Mouse (Mus musculus) erythroblast, embryonic 14.5 days (primary cell): ENCODE measurements around the gene Irf3. TPM values are rescaled to one million over a fixed set of nuclear protein-coding genes. Genes with fewer than 3 reads are reported as not detected.

Experiments used
- H3K27me3 ChIP-seq: 2 replicates; pipeline ENCODE4 v1.6.1; 2012; ENCODE audit warnings: inconsistent platforms; ENCODE audit not compliant: control insufficient read depth
- H3K36me3 ChIP-seq: 2 replicates; pipeline ENCODE4 v1.6.1; 2012; ENCODE audit warnings: mild to moderate bottlenecking, inconsistent platforms; ENCODE audit not compliant: control insufficient read depth
- H3K4me1 ChIP-seq: 2 replicates; pipeline ENCODE4 v1.6.1; 2012; ENCODE audit warnings: inconsistent platforms; ENCODE audit not compliant: control insufficient read depth
- H3K4me3 ChIP-seq: replicated peaks from 2 replicates; pipeline ENCODE3; 2012; ENCODE audit warnings: moderate library complexity, mild to moderate bottlenecking, inconsistent platforms
- H3K9me3 ChIP-seq: 2 replicates; pipeline ENCODE4 v1.6.1; 2012; ENCODE audit warnings: low read length, inconsistent platforms, mixed read lengths; ENCODE audit not compliant: control insufficient read depth
- GATA1 ChIP-seq: IDR thresholded peaks from 2 replicates; pipeline ENCODE4 v1.6.1; 2012; ENCODE audit warnings: low read length, inconsistent platforms, mixed read lengths
- TAL1 ChIP-seq: IDR thresholded peaks from 3 replicates; pipeline ENCODE4 v1.6.1; 2012; ENCODE audit warnings: low read length, inconsistent platforms, mixed read lengths
- polyA plus RNA-seq: library from polyadenylated mRNA; stranded (reverse); fragments of >175 nt; gene quantifications from 2 replicates; pipeline ENCODE4 v1.2.3, GENCODE M21; 2012

The Irf3 gene
- polyA plus RNA-seq, 1 experiment = 10.6 TPM

DNA sequence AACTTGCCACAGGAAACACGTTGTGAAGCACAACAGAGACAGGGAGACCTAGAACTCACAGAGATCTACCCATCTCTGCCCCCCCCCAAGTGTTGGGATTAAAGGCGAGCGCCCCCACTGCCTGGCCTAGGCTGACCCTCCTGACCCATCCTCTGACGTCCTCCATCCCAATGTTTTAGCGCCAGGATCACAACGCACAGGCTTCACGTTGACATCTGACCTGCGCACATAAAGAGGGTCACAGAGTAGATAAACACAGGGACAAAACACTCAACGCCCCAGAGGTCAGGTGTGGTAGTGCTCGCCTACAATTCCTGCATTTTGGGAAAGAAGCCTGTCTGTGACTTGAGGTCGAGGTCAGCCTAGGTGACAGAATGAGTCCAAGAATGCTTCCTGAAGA lies 39.3 kb downstream of the Irf3 start:
- Histone ChIP-seq H3K4me3 (no peak overlapping the region), H3K27me3 (no peaks in the 10 kb centered on the region), H3K4me1 (peaks cover 2% of the 10 kb centered on the region), H3K9me3 (no peaks in the 10 kb centered on the region), H3K36me3 (peaks cover 79% of the 10 kb centered on the region)
- no peak for TF ChIP-seq TAL1
- TF ChIP-seq GATA1 = no peak

DNA sequence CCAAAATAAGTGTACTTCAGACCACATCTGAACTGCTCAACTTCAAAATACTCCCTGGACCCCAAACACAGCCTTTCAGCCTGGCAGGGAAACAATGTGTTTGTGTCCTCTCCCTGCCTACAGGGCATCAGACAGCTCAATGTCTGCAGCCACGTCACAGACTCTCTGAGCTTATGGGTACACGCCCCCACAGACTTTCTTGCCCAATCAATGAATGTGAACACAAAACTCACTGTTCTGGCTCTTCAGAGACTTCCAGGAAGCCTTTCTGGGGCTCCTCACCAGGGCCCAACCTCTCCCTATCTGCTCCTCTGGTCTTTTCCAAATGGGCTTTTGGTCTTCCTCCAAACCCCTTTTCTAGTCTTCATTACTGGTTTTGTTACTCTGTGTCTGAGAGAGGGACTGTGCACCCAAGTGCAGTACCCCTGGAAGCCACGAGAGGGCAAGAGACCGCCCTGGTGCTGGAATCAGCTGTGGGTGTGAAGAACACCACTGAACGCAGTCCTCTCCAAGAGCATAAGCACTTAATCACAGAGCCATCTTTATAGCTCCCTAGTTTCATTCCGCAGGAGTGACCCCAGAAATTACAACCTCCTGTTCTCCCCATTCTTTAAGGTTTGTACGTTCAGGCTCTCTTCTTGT lies 40.4 kb downstream of the Irf3 start:
- Histone ChIP-seq H3K4me3 (no peak overlapping the region), H3K4me1 (peaks cover 2% of the 10 kb centered on the region), H3K9me3 (no peaks in the 10 kb centered on the region), H3K36me3 (peaks cover 84% of the 10 kb centered on the region), H3K27me3 (no peaks in the 10 kb centered on the region)
- TF ChIP-seq GATA1 (no peak), TAL1 (no peak)

DNA sequence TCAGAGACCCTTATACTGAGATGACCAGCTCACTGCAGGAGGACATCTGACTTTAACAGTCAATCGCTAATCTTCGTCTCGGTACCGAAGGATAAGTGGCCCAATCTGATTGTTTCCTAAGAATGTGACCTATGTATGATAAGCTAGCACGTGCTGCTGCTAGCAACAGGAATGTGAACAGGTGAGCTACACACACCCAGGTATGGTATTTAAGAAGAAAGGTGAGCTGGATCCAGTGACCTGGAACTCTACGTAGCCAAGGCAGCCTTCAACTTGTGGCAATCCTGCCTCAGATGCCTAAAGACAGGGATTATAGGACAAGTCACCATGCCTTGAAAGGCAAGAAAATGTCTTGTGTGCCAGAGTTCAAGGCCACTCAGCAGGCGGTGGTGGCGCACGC lies 41.0 kb downstream of the Irf3 start:
- H3K9me3 ChIP-seq = no peaks in the 10 kb centered on the region
- TF ChIP-seq GATA1 (no peak), TAL1 (no peak)
- H3K27me3 ChIP-seq = no peaks in the 10 kb centered on the region
- H3K36me3 ChIP-seq = peaks cover 85% of the 10 kb centered on the region
- no peak overlapping the region for H3K4me3 ChIP-seq
- peaks cover 2% of the 10 kb centered on the region for H3K4me1 ChIP-seq

DNA sequence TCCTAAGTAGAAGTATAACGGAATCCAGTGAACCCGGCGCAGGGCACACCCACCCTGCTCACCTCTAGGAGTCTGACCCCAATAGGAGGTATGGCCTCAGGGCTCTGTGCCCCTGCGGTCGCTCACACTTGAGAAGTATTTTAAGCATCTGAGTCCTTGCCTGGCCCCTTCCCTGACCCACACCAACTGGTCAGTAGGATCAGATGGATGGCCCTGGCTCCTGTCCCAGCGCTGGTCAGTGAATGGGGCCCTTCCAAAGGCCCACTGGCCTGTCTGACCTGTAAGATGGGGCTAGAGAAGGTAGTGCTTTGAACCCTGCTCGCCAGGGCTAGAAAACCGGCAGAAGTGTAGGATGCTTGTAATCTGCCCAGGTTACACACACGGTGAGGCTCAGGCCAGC lies 43.4 kb downstream of the Irf3 start:
- Histone ChIP-seq H3K4me1 (peaks cover 2% of the 10 kb centered on the region), H3K27me3 (no peaks in the 10 kb centered on the region), H3K9me3 (no peaks in the 10 kb centered on the region), H3K36me3 (peaks cover 79% of the 10 kb centered on the region), H3K4me3 (no peak overlapping the region)
- TF ChIP-seq GATA1 (no peak), TAL1 (no peak)

DNA sequence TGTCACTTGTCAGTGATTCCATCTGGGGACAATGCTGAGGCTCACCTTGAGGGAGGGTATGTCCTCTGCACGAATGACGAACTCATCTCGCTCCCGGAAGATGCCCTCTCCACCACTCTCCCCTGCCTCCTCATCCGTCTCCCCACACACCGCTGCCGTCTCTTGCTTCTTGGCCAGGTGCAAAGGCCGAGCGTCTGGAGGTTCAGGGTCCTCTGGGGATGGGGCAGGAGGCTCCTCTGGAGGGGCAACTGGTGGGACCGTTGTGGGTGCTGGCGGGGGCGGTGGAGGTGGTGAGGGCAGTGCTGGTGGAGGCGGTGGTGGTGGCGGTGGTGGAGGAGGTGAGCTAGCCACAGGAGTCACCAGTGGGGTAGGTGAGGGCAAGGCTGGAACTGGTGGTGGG lies 45.9 kb downstream of the Irf3 start:
- Histone ChIP-seq H3K9me3 (no peaks in the 10 kb centered on the region), H3K4me1 (no peaks in the 10 kb centered on the region), H3K27me3 (no peaks in the 10 kb centered on the region), H3K36me3 (peaks cover 87% of the 10 kb centered on the region), H3K4me3 (no peak overlapping the region)
- no peak for TF ChIP-seq TAL1
- TF ChIP-seq GATA1 = no peak

DNA sequence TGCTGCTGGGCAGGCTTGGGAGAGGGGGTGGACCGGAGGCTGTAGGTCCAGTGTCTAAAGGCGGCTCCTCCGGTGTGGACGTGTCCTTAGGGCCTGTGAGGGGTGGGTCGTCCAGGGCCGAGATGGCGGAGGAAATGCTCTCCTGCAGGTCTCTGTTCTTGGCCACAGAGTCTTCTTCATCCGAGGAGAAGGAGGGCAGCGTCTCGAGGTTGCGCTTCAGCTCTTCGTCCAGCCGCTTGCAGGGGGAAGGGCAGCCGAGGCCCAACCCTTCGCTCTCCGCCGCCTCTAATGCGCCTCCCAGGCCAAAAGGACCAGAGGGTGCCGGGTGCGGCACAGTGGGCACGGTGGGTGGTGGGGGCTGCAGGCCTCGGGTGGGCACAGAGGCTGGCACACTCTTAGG lies 48.3 kb downstream of the Irf3 start:
- Histone ChIP-seq H3K36me3 (peaks cover 90% of the 10 kb centered on the region), H3K4me3 (no peak overlapping the region), H3K27me3 (no peaks in the 10 kb centered on the region), H3K4me1 (peaks cover under 1% of the 10 kb centered on the region), H3K9me3 (no peaks in the 10 kb centered on the region)
- TF ChIP-seq GATA1 (no peak), TAL1 (no peak)

DNA sequence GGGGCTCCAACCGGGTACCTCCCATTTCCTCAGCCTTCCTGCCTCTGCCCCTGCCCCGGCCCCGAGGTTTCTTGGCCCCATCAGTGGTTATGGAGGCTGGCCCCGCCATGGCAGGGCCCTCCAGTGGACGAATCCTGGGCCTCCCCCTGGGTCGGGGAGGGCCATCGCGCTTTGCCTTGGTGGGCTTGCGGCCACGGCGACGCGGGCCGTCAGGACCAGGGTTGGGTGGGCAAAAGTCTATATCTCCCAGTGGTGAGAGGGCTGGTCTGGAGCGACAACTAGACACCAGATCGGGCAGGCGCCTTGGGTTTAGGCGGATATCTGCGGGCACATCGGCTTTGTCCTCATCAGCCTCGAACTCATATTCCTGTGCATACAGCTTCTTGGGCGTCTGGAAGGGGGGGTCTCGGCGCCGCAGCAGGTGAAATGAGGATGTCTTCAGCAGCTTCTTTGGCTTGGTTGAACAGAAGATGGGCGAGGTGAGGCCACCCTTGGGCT lies 49.5 kb downstream of the Irf3 start:
- H3K36me3 ChIP-seq = peaks cover 79% of the 10 kb centered on the region
- no peak overlapping the region for H3K4me3 ChIP-seq
- H3K9me3 ChIP-seq = no peaks in the 10 kb centered on the region
- H3K4me1 ChIP-seq = peaks cover 13% of the 10 kb centered on the region
- H3K27me3 ChIP-seq = no peaks in the 10 kb centered on the region
- TF ChIP-seq TAL1 (no peak), GATA1 (no peak)

DNA sequence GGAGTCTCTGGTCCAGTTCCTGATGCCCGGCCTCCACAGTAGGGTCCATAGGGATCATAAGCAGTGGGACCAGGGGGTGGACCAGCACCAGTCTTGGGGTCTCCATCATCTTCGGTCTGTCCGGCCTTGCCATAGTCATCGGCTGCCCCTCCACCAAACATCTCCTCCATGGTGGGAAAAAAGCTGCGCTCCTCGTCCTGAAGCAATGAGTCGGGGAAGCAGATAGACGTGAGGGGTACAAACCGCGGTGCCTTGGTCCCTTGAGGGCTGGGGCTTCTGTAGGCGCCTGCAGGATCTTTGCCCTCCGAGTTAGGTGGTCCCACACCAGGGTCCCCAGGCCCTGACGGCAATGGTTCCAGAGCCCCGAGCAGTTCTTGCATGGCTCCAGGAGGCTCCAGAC lies 50.0 kb downstream of the Irf3 start:
- H3K27me3 ChIP-seq = no peaks in the 10 kb centered on the region
- peaks cover 18% of the 10 kb centered on the region for H3K4me1 ChIP-seq
- TF ChIP-seq GATA1 (no peak), TAL1 (no peak)
- H3K9me3 ChIP-seq = no peaks in the 10 kb centered on the region
- no peak overlapping the region for H3K4me3 ChIP-seq
- H3K36me3 ChIP-seq = peaks cover 73% of the 10 kb centered on the region

DNA sequence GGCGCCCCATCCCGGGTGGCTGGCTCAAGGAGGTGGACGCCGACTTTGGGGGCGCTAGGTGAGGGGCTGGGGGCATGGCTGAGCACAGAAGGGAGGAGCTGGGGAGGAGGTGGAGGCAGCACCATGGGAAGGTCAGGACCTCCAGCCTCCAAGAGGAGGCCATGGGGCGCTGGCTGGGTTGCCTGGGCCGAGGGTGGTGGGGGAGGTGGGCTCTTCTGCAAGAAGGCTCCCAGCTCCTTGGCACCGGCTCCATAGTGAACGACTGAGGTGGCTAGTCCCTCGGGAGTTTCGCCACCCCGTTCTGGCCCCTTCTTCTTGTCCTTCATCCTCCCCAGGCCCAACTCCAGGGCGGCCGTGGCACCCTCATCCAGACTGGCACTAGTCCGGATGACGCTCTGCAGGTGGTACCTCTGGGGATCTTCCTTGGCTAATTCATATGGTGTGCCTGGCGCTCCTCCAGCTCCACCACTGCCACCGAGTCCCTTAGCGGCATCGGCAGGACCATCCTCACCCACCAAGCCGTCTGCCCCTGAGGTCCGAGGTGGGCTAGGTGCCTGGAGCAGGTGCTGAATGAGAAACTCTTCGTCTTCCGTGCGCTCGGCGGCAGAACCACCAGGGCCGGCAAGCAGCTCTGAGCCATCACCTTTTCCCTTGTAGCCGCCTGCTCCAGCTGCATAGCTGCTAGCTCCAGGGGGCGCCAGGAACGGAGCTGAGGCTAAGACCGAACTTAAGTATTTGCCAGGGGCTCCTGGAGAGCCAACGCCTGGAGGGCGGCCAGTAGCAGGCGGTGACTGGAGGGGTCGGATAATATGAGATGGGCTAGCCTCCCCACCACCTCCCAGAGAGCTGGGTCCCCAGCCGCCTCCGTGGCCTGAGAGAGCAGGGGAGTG lies 50.8 kb downstream of the Irf3 start:
- Histone ChIP-seq H3K9me3 (no peaks in the 10 kb centered on the region), H3K4me3 (no peak overlapping the region), H3K4me1 (peaks cover 23% of the 10 kb centered on the region), H3K36me3 (peaks cover 66% of the 10 kb centered on the region), H3K27me3 (no peaks in the 10 kb centered on the region)
- no peak for TF ChIP-seq GATA1
- no peak for TF ChIP-seq TAL1
